Mouse (Mus musculus) kidney, embryonic 14.5 days (tissue): ENCODE measurements around the gene Dock4. TPM values are rescaled to one million over a fixed set of nuclear protein-coding genes. Genes with fewer than 3 reads are reported as not detected.

Source experiments
- ATAC-seq: fragments of 200-750 bp; cut with Nextera tagmentation; 2 replicates; pipeline ENCODE4 v1.8.0; 2017; ENCODE audit warnings: moderate number of reproducible peaks, mild to moderate bottlenecking, moderate TSS enrichment, moderate library complexity; ENCODE audit not compliant: low FRiP score, low TSS enrichment
- H3K27ac ChIP-seq: fragments of 300-500 bp; sonication (generic); 2 replicates; pipeline ENCODE4 v1.5.1; 2014; ENCODE audit warnings: low read depth, mild to moderate bottlenecking, low read length, moderate library complexity, mixed read lengths
- H3K27me3 ChIP-seq: fragments of 300-500 bp; sonication (generic); 2 replicates; pipeline ENCODE4 v1.6.1; 2014; ENCODE audit warnings: mild to moderate bottlenecking, low read length; ENCODE audit not compliant: control insufficient read depth, insufficient read depth
- H3K36me3 ChIP-seq: fragments of 300-500 bp; sonication (generic); 2 replicates; pipeline ENCODE4 v1.6.1; 2014; ENCODE audit warnings: low read length, mixed read lengths; ENCODE audit not compliant: control insufficient read depth, insufficient read depth
- H3K4me1 ChIP-seq: fragments of 300-500 bp; sonication (generic); 2 replicates; pipeline ENCODE4 v1.6.1; 2014; ENCODE audit warnings: low read length, mixed read lengths; ENCODE audit not compliant: control insufficient read depth, insufficient read depth
- H3K4me2 ChIP-seq: fragments of 300-500 bp; sonication (generic); replicated peaks from 2 replicates; pipeline ENCODE4 v1.6.1; 2014; ENCODE audit warnings: low read depth, mild to moderate bottlenecking, low read length
- H3K4me3 ChIP-seq: fragments of 300-500 bp; sonication (generic); 2 replicates; pipeline ENCODE4 v1.5.1; 2014; ENCODE audit warnings: mild to moderate bottlenecking, low read length
- H3K9ac ChIP-seq: fragments of 300-500 bp; sonication (generic); 2 replicates; pipeline ENCODE4 v1.6.1; 2014; ENCODE audit warnings: low read depth, mild to moderate bottlenecking, low read length, moderate library complexity
- H3K9me3 ChIP-seq: fragments of 300-500 bp; sonication (generic); 2 replicates; pipeline ENCODE4 v1.6.1; 2016; ENCODE audit warnings: low read length; ENCODE audit not compliant: control insufficient read depth
- WGBS: fragments of 180-500 bp; shearing (Covaris S2); extraction: QIAGEN DNeasy Blood & Tissue Kit; methylation state at CpG from one replicate; pipeline ENCODE4 v1.1.7; 2014; 5-methylcytosine and 5-hydroxymethylcytosine counted together
- polyA plus RNA-seq: library from polyadenylated mRNA; unstranded; fragments of >200 nt; fragmentation: Nextera tagmentation; extraction: Ambion mirVana; gene quantifications from 2 replicates; pipeline ENCODE4 v1.2.1, GENCODE M21; 2014

Dock4 gene
- polyA plus RNA-seq, 1 experiment from 2014 or later: 17.9 TPM

DNA sequence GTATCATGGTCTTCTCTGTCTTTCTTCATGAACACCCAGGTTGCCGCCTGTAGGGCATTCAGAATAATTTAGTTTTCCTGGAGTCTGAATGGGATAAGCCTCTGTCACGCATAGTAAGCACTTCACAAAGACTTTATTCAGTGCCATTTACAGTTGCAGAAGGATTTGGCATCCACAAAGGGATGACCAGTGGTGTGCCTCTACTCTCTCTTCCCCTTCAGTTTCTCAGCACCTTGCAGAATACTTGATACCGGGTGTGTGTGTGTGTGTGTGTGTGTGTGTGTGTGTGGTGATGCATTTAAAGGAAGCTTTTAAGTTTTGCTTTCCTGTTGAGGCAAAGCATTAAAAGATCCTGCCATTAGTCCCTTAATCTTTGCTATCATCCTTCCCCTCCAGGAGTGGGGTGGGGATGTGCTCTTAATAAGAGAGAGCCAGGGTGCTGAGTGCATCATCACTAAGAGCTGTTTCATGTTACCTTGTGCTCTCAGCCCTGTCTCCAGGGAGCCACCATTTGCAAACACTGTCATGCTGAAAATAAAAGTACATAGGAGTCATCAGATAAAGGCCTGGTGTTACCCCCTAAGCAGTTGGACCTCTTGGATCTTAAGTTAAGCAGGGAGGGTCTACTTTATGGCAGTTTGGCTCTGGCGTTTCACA, 211.6 kb downstream of the Dock4 start:
- Histone ChIP-seq H3K27ac (no peak overlapping the region), H3K9me3 (no peaks in the 10 kb centered on the region), H3K9ac (no peak overlapping the region), H3K4me1 (0 out of 2 replicates have a peak, but pooled peaks cover 2% of the 10 kb centered on the region), H3K4me3 (no peak overlapping the region), H3K27me3 (no peaks in the 10 kb centered on the region), H3K4me2 (no peak overlapping the region), H3K36me3 (no peaks in the 10 kb centered on the region)
- 74% methylated on average over 4 of the region's 4 CpGs for WGBS
- no peak for ATAC-seq

- Histone ChIP-seq H3K27me3 (no peaks in the 10 kb centered on the region), H3K4me3 (no peak overlapping the region), H3K4me2 (no peak overlapping the region)
Measured at GRCm38 (mm10) chr12:40659689-40660088, 213.9 kb downstream of the Dock4 start.

DNA sequence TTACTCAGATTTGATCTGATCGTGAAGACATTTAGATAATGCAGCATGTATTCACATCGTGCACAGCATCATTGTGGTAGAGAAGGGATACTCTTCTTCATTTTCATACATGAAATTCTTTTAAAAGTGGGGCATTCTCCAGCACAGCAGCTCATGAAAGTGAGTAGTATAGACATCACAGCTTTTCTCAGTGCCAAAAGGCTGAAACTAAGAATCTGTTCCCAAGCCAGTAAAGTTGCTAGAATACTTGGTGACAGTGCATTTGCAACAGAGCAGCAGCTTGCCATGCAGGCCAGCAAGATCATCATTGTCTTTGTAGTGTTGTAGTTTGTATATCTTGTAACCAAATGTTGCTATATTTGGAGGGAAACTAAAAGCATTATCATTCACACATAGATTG, 223.7 kb downstream of the Dock4 start:
- ATAC-seq: no peak
- no peak overlapping the region for H3K27ac ChIP-seq
- no peaks in the 10 kb centered on the region for H3K27me3 ChIP-seq
- H3K36me3 ChIP-seq: no peaks in the 10 kb centered on the region; the same call in 1 of the 2 replicates
- WGBS: 95% methylated on average over 2 of the region's 2 CpGs
- no peak overlapping the region for H3K9ac ChIP-seq
- H3K4me2 ChIP-seq: no peak overlapping the region
- no peak overlapping the region for H3K4me3 ChIP-seq
- H3K9me3 ChIP-seq: no peaks in the 10 kb centered on the region
- no peaks in the 10 kb centered on the region for H3K4me1 ChIP-seq

More at GRCm38 (mm10) chr12:40659689-40660088, 213.9 kb downstream of the Dock4 start:
- H3K36me3 ChIP-seq: no peaks in the 10 kb centered on the region
- 0 out of 2 replicates have a peak, but pooled peaks cover 2% of the 10 kb centered on the region for H3K4me1 ChIP-seq
- H3K27ac ChIP-seq: no peak overlapping the region
- WGBS: 63% methylated on average over 6 of the region's 6 CpGs
- ATAC-seq: no peak
- H3K9ac ChIP-seq: no peak overlapping the region
- no peaks in the 10 kb centered on the region for H3K9me3 ChIP-seq

DNA sequence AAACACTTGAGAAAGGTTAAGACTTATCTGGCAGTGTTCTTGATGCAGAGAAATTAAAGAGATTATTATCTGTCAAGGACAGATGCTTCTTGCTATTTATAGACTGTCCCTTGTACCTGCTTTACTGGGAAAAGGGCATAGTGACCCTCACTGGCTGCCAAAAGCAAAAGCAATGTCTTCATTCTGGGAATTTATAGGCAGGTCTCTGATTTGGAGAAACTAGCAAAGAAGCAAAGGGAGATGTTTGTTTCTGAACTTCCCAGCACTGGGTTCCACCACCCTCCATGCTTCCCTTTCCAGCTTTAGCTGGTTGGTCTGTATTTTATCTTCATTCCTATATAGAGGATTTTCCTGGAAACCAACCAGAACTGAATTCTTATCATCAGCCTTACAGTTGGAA, 225.0 kb downstream of the Dock4 start:
- Histone ChIP-seq H3K4me3 (no peak overlapping the region), H3K9ac (no peak overlapping the region), H3K4me1 (no peaks in the 10 kb centered on the region), H3K4me2 (no peak overlapping the region), H3K27me3 (no peaks in the 10 kb centered on the region), H3K27ac (no peak overlapping the region), H3K36me3 (no peaks in the 10 kb centered on the region; the same call in 1 of the 2 replicates), H3K9me3 (no peaks in the 10 kb centered on the region)
- no peak for ATAC-seq

GRCm38 (mm10) chr12:40679713-40680112, 234.0 kb downstream of the Dock4 start:
- H3K4me1 ChIP-seq: no peaks in the 10 kb centered on the region
- H3K9me3 ChIP-seq: no peaks in the 10 kb centered on the region
- WGBS: 56% methylated on average over 4 of the region's 4 CpGs
- no peak overlapping the region for H3K4me3 ChIP-seq
- H3K4me2 ChIP-seq: no peak overlapping the region
- no peaks in the 10 kb centered on the region for H3K27me3 ChIP-seq
- no peaks in the 10 kb centered on the region for H3K36me3 ChIP-seq
- no peak for ATAC-seq
- no peak overlapping the region for H3K27ac ChIP-seq
- H3K9ac ChIP-seq: no peak overlapping the region

- H3K4me2 ChIP-seq: no peak overlapping the region
- 92% methylated on average over 1 of the region's 1 CpGs for WGBS
- no peaks in the 10 kb centered on the region for H3K4me1 ChIP-seq
- no peaks in the 10 kb centered on the region for H3K9me3 ChIP-seq
- H3K27ac ChIP-seq: no peak overlapping the region
- ATAC-seq: no peak
- no peaks in the 10 kb centered on the region for H3K36me3 ChIP-seq
- no peak overlapping the region for H3K4me3 ChIP-seq
- no peak overlapping the region for H3K9ac ChIP-seq
- no peaks in the 10 kb centered on the region for H3K27me3 ChIP-seq
Measured at GRCm38 (mm10) chr12:40680551-40680950, 234.8 kb downstream of the Dock4 start.

DNA sequence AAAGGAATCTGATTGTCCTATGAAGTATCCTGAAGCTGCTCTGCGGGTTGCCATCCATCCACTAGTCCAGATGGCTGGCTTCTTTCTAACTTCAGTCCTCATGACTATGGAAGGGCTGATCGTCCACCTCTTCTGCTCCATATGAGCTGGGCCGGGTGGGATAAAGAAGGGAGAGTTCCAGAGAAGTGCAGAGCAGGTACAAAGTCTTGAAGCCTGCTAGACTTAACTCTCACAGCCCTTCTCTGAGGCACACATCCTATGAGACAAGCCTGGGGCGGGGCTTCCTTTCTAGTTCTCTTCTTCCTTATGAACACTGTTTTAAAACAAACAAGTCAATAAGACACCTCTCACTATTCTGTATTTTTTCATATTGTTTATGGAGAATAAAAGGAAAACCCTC, 245.7 kb downstream of the Dock4 start:
- Histone ChIP-seq H3K9me3 (no peaks in the 10 kb centered on the region), H3K9ac (no peak overlapping the region), H3K4me2 (no peak overlapping the region), H3K27ac (no peak overlapping the region), H3K36me3 (no peaks in the 10 kb centered on the region), H3K27me3 (no peaks in the 10 kb centered on the region), H3K4me3 (no peak overlapping the region), H3K4me1 (no peaks in the 10 kb centered on the region)
- WGBS: 83% methylated on average over 4 of the region's 4 CpGs
- no peak for ATAC-seq

DNA sequence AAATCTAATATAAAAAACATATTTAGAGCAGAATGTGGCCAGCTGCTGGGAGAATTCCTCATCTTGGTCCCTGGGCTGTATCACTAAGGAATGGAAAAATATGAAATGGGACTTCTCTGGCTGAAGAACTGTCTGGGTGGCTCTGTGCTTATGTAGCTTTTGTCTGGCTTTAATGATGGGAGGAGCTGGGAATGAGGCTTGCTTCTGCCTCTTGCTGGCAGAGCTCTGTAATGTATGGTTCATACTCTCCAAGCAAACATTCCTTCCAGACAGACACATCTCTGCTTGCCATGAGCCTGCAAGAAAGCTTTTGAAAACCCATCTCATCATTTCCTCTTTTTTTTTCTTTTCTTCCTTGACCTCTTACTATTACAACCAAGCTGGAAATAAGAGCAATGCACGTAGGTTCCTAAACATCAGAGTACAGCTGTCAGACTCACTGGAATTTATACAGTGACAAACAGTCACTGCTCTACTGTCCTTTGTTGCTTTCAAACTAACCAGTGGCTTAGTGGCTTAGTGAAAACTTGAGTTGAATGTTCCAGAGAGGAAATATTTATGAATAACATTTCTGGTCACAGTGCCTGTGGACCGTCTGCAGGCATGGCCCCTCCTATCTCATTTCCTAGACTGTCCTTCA, 248.4 kb downstream of the Dock4 start:
- Histone ChIP-seq H3K4me3 (no peak overlapping the region), H3K9me3 (no peaks in the 10 kb centered on the region), H3K27ac (peak overlapping the region; percentile 7; the same call in 1 of the 2 replicates), H3K9ac (no peak overlapping the region), H3K36me3 (no peaks in the 10 kb centered on the region), H3K27me3 (no peaks in the 10 kb centered on the region), H3K4me2 (no peak overlapping the region), H3K4me1 (no peaks in the 10 kb centered on the region)
- whole genome bisulfite sequencing: 46% methylated on average over 2 of the region's 2 CpGs
- ATAC-seq: no peak

GRCm38 (mm10) chr12:40698330-40698729, 252.6 kb downstream of the Dock4 start:
- Histone ChIP-seq H3K4me1 (no peaks in the 10 kb centered on the region), H3K27me3 (no peaks in the 10 kb centered on the region), H3K27ac (no peak overlapping the region), H3K4me2 (no peak overlapping the region), H3K9ac (no peak overlapping the region), H3K9me3 (no peaks in the 10 kb centered on the region), H3K36me3 (no peaks in the 10 kb centered on the region), H3K4me3 (no peak overlapping the region)
- 91% methylated on average over 4 of the region's 4 CpGs for WGBS
- ATAC-seq: no peak
